Mouse (Mus musculus) mouse trophoblast stem cell (cell line): ENCODE data around the gene Slc4a4.
"Not testable (repeated sequence)": the region's sequence is repeated elsewhere in the genome, so short reads cannot be mapped to it uniquely, and the experiment has no call there.

Experiments
- in situ Hi-C, 2 experiments: fragments of 300-500 bp; cut with MseI, MboI; formaldehyde crosslinking; loops; 2 replicates in 1 of 2; 3 replicates in 1 of 2; pipeline ENCODE4 v1.15.1; 2025

Gene Slc4a4

DNA sequence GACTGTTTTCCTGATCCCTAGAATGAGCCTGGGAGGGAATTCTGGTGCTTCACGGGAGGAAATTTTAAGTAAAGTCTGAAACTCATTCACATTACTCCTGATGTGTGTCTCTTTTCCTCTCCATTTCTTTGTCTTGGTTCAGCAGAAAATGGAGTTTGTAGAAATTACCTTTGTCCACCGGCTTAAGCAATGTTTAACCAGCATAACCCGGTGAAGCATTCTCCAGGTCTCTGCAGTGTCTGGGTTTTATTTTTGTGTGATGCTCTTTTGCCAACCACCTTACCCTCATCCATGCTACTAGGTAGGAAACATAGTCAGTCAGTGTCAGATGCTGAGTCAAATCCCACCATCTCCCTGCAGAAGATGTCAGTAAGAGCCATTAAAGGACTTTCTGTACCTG is 183.4 kb downstream of the Slc4a4 start:
- in situ Hi-C loops = no loop called here

DNA sequence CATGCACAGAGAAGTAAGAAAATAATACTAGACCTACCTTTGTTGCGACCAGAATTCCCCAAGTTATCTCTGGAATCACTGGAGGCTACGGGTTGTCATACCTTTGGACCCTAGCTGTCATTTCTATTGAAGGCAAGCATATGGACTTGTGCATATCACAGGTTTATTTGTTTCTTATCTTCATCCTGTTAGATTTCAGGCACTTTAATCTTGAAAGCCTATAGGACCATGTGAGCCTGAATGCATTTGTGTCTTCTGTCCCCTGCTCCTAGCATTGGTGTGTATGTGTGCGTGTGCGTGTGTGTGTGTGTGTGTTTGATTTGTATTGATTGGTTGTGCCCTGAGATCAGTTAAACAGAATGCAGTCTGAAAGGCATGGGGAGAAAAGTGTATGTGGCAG is 185.3 kb downstream of the Slc4a4 start:
- in situ Hi-C loops = no loop called here

- in situ Hi-C loops = no loop called here
These were observed 191.1 kb downstream of the Slc4a4 start for GRCm38 (mm10) chr5:89077711-89078110.

- in situ Hi-C loops = no loop called here
These were observed 196.9 kb downstream of the Slc4a4 start for GRCm38 (mm10) chr5:89083476-89083875.

GRCm38 (mm10) chr5:89087916-89088315 is 201.3 kb downstream of the Slc4a4 start:
- in situ Hi-C loops = no loop called here

- in situ Hi-C loops = no loop called here
These were observed 201.8 kb downstream of the Slc4a4 start for GRCm38 (mm10) chr5:89088462-89088861.

GRCm38 (mm10) chr5:89090131-89090530 is 203.5 kb downstream of the Slc4a4 start:
- in situ Hi-C loops = no loop called here

DNA sequence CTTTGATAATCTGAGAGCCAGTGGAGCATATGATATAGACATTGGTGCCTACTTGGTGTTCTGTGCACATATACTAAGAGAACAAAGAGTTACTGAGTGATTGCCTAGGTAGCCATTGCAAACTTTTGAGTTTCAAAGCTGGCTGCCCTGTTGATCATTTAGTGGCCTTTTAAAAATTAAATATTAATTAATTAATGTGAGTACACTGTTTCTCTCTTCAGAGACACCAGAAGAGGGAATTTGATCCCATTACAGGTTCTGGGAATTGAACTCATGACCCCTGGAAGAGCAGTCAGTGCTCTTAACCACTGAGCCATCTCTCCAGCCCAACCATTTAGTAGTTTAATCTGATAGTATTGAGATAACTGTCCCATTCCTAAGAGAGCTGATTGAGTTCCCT is 209.8 kb downstream of the Slc4a4 start:
- in situ Hi-C loops = no loop called here

GRCm38 (mm10) chr5:89097291-89097690 is 210.7 kb downstream of the Slc4a4 start:
- in situ Hi-C loops = no loop called here

GRCm38 (mm10) chr5:89098121-89098520 is 211.5 kb downstream of the Slc4a4 start:
- in situ Hi-C loops = no loop called here

DNA sequence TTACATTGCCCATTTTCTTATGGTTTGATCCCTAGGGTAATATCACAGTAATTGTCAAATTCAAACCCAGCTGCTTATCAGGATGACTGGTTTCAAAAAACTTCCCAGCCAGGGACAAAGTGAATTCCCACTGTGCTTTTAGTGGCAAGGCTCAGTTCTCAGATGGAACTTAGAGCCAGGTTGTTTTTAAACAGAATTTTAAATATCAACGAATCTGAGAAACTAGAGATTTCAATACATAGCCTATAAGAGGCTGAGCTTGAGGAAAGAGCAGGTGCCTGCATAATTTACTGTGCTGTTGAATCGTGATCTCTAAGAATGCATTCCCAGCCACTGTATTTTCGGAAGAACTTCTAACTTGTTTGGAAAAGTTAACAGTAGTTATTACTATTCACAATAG is 213.3 kb downstream of the Slc4a4 start:
- in situ Hi-C loops = no loop called here

GRCm38 (mm10) chr5:89102560-89102959 is 215.9 kb downstream of the Slc4a4 start:
- in situ Hi-C loops = no loop called here

DNA sequence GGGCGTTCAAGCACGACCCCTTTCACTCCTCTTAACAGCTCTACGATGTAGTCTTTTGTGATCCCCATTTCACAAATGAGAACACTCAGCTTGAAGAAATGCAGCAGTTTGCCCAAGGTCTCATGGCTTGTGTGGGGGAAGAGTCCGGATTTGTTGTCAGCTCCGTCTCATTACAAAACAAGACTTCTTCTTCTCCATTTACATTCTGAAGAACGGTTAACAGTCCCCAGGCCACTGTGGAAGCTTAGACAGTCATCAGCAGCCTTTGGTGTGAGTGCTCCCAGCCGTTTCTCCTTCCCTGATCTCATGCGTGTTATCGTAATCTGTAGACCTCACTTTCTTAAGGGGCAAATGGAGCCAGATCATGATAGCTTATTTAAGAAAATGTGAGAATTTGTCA is 218.7 kb downstream of the Slc4a4 start:
- in situ Hi-C loops = no loop called here

DNA sequence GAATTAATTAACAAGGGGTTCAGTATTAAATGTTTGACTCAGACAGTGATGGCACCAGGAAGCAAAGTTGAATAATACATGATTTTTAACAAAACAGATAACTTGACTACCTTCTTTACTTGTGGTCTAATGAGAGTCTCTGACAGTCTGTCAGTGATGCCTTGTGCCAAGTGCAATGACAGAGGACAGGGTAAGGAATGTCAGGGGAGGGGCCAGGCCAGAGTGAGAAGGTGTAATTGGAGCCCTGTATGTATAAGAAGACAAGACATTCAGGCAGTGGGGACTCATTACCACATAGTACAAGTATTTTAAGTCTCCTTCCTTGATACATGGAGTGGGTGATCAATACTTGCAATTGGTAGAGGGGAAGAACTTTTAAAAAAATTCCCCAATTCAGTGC is 219.6 kb downstream of the Slc4a4 start:
- in situ Hi-C loops = no loop called here

- in situ Hi-C loops = no loop called here
These were observed 222.2 kb downstream of the Slc4a4 start for GRCm38 (mm10) chr5:89108809-89109208.

DNA sequence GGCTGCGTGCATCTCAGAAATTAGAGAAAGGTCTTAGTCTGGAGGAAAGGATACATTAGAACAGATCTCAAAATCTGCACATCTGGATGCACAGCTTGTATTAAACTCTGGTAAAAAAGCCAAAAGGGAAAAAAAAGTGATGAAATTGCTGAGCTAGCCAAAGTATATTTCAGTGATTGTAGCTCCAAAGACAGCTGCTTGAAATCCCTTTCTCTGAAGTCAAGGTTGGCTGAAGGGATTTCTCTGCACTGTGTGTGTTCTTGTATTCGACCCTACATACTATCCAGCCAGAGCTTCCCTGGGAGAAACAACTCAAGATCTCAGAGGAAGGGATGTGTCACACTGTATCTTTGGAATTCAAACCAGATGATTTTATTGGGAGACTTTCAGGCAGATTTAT is 223.2 kb downstream of the Slc4a4 start:
- in situ Hi-C loops = no loop called here

DNA sequence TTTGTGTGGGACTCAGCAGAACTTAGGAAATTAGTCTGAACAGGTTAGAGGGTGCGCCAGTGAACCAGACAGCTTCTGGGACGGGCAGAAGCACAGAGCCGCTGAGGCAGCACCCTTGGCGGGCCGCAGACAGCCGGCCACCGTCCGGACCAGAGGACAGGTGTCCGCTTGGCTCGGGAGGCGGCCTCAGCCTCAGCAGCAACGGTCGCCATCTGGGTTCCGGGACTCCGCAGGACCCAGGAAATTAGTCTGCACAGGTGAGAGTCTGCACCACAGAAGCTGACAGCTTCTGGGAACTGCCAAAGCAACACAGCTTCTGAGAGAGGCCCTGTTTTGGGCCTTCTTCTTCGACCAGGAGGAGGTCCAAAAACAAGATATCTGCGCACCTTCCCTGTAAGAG is 225.4 kb downstream of the Slc4a4 start:
- in situ Hi-C loops = not testable (repeated sequence)

DNA sequence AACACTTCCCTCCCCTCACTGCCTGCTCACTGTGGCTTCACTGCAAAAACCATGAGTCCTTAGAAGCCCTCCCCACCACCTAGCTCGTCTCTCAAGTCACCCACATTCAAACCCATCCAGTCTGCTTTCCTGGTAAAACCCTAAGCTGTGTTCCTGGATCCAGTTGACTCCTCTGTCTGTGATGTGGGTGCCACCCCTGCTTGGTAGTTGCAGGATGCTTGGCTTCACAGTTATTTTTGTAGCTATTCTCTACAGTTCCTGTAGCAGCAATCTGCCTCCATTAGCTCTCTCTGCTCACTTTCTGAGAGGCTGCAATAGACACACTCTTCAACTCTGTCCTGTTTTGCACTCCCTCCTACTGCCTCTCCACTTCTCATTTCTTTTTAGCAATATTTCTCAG is 234.3 kb downstream of the Slc4a4 start:
- in situ Hi-C loops = no loop called here

GRCm38 (mm10) chr5:89123270-89123903 is 236.8 kb downstream of the Slc4a4 start:
- in situ Hi-C loops = no loop called here

- in situ Hi-C loops = no loop called here
These were observed 241.6 kb downstream of the Slc4a4 start for GRCm38 (mm10) chr5:89128210-89128609.

DNA sequence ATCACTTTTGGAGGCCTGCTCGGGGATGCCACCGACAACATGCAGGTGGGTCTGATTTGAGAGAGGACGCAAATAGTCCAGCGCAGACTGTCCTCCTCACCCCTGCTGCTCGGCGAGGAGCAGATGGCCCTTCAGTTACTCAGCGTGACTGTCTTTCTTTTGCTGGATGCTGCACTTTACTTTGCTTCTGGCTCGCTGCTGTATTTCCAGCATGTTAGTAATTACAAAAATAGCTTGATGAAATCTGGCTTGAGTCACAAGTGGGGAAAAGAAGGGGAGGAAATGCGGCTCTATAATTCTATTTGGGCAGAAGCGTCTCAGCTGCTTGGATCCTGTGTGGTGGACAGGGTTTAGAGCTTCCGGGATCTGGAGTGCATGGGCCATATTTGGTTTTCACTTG is 249.2 kb downstream of the Slc4a4 start:
- in situ Hi-C loops = no loop called here

GRCm38 (mm10) chr5:89140070-89140469 is 253.5 kb downstream of the Slc4a4 start:
- in situ Hi-C loops = no loop called here

- in situ Hi-C loops = no loop called here
These were observed 255.1 kb downstream of the Slc4a4 start for GRCm38 (mm10) chr5:89141761-89142160.

DNA sequence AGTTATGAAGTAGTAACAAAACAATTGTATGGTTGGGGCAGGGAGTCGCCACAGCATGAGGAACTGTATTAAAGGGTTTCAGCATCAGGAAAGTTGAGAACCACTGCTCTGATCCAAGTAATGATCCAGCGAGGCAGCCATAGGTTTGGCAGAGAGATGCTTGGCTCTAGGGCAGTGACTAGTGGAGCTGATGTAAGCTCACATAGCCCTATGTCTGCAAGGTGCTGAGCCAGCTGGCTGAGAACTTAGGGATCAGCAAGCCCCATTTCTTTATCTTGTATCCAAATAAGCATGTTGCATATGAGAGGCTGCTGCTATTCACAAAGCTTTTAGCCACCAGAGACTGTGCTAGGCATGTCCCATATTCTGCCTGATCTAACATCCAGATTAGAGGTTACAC is 259.7 kb downstream of the Slc4a4 start:
- in situ Hi-C loops = no loop called here
